ENCODE assay signal across 25 mouse cellular contexts in the genomic region with DNA sequence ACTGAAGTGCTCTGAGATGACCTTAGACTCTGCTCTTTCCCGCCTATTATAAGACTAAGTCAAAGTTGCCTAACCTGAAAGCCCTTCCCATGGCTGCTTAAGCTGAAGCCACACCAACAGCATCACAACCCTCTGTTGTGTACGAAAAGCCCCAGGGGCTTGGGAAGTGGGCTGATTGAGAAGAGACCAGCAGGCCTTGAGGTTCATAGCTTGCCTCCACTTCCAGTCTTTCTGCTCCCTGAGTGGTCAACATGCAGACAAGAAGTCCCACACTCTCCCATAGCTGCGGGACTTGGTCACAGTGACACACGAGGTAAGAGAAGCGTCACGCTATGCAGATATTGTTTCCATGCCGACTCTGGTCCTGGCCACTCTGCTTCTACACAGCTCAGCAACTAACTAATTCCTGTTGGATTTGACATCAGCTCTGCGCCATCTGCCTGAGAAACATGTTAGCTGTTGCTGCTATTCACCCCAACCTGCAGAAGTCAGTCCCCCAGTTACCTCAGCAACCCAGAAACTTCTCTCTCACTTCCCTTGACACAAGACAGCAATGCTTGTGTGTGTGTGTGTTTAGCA.
A peak's percentile ranks its signal among the peaks of the same experiment; 100 is the strongest.
DNase-seq lines count a peak whose midpoint lies in the region; ATAC-seq and TF ChIP-seq lines count a peak whose summit lies in the region.
"Had no signal": no experiment of that assay in that cellular context is flagged by ENCODE, and none has a peak within 500 bp of the region (broad histone marks: within the 10 kb centered on the region; RNA-seq: fewer than 3 reads in every experiment).

No protein-coding gene starts in this region.

- no peak overlapping the region for H3K9ac ChIP-seq in forebrain, embryonic 11.5 days (ENCODE audit: low read length)
- no peak overlapping the region for H3K9ac ChIP-seq in forebrain, embryonic 14.5 days (ENCODE audit: low read length)
- no peak overlapping the region for H3K9ac ChIP-seq in intestine, embryonic 15.5 days
- H3K9ac ChIP-seq in intestine, postnatal 0 days (ENCODE audit: low read depth, low read length): no peak overlapping the region
- H3K9ac ChIP-seq in midbrain, embryonic 11.5 days (ENCODE audit: low read length): no peak overlapping the region
- no peak overlapping the region for H3K9ac ChIP-seq in midbrain, embryonic 16.5 days (ENCODE audit: low read depth, low read length)
- H3K9ac ChIP-seq: embryonic facial prominence, embryonic 13.5 days; forebrain, embryonic 12.5 days; heart, embryonic 15.5 days; kidney, embryonic 15.5 days; limb, embryonic 12.5 days; liver, embryonic 15.5 days; lung, embryonic 14.5 days had no signal

- H3K4me2 ChIP-seq in forebrain, embryonic 11.5 days (ENCODE audit: low read depth, low read length, severe bottlenecking): no peak overlapping the region
- H3K4me2 ChIP-seq in forebrain, embryonic 14.5 days (ENCODE audit: low read length): no peak overlapping the region
- no peak overlapping the region for H3K4me2 ChIP-seq in intestine, embryonic 15.5 days (replicated peaks)
- H3K4me2 ChIP-seq in intestine, postnatal 0 days (replicated peaks; ENCODE audit: low read depth): no peak overlapping the region
- no peak overlapping the region for H3K4me2 ChIP-seq in midbrain, embryonic 11.5 days
- no peak overlapping the region for H3K4me2 ChIP-seq in midbrain, embryonic 16.5 days (ENCODE audit: low read length)
- H3K4me2 ChIP-seq: embryonic facial prominence, embryonic 13.5 days; forebrain, embryonic 12.5 days; heart, embryonic 15.5 days; kidney, embryonic 15.5 days; limb, embryonic 12.5 days; liver, embryonic 15.5 days; lung, embryonic 14.5 days had no signal

- 82% methylated on average over 8 of the region's 8 CpGs for WGBS in forebrain, embryonic 11.5 days
- 88% methylated on average over 8 of the region's 8 CpGs for WGBS in forebrain, embryonic 14.5 days
- WGBS in intestine, embryonic 15.5 days: 87% methylated on average over 8 of the region's 8 CpGs
- WGBS in intestine, postnatal 0 days: 78% methylated on average over 8 of the region's 8 CpGs
- WGBS in midbrain, embryonic 11.5 days: 84% methylated on average over 8 of the region's 8 CpGs
- 76% methylated on average over 8 of the region's 8 CpGs for WGBS in midbrain, embryonic 16.5 days
- WGBS in embryonic facial prominence, embryonic 10.5 days: 84% methylated on average over 8 of the region's 8 CpGs

- no peak overlapping the region for H3K4me3 ChIP-seq in forebrain, embryonic 11.5 days (ENCODE audit: low read depth, low read length)
- H3K4me3 ChIP-seq in forebrain, embryonic 14.5 days (ENCODE audit: low read depth, low read length): no peak overlapping the region
- H3K4me3 ChIP-seq in intestine, embryonic 15.5 days (replicated peaks): no peak overlapping the region
- H3K4me3 ChIP-seq in intestine, postnatal 0 days (ENCODE audit: low read depth, low read length): no peak overlapping the region
- no peak overlapping the region for H3K4me3 ChIP-seq in midbrain, embryonic 11.5 days (ENCODE audit: low read depth, low read length)
- H3K4me3 ChIP-seq in midbrain, embryonic 16.5 days (ENCODE audit: low read depth, low read length): no peak overlapping the region
- H3K4me3 ChIP-seq in embryonic facial prominence, embryonic 10.5 days: no peak overlapping the region
- H3K4me3 ChIP-seq: embryonic facial prominence, embryonic 13.5 days; forebrain, embryonic 12.5 days; heart, adult 2 months; heart, embryonic 15.5 days; kidney, embryonic 15.5 days; left cerebral cortex, adult 2 months; limb, embryonic 12.5 days; liver, embryonic 15.5 days had no signal

- no peaks in the 10 kb centered on the region for H3K9me3 ChIP-seq in forebrain, embryonic 11.5 days (ENCODE audit: control insufficient read depth, low read length)
- H3K9me3 ChIP-seq in forebrain, embryonic 14.5 days (replicated peaks; ENCODE audit: control insufficient read depth, low read length): no peaks in the 10 kb centered on the region
- no peaks in the 10 kb centered on the region for H3K9me3 ChIP-seq in intestine, embryonic 15.5 days
- H3K9me3 ChIP-seq in intestine, postnatal 0 days (ENCODE audit: control insufficient read depth): no peaks in the 10 kb centered on the region
- no peaks in the 10 kb centered on the region for H3K9me3 ChIP-seq in midbrain, embryonic 11.5 days (ENCODE audit: control insufficient read depth, low read length)
- no peaks in the 10 kb centered on the region for H3K9me3 ChIP-seq in midbrain, embryonic 16.5 days (replicated peaks; ENCODE audit: control insufficient read depth, low read length, poor library complexity, severe bottlenecking)
- H3K9me3 ChIP-seq in embryonic facial prominence, embryonic 10.5 days: no peaks in the 10 kb centered on the region
- H3K9me3 ChIP-seq: embryonic facial prominence, embryonic 13.5 days; forebrain, embryonic 12.5 days; G1E; heart, embryonic 15.5 days; kidney, embryonic 15.5 days; limb, embryonic 12.5 days; liver, embryonic 15.5 days had no signal

- ATAC-seq in forebrain, embryonic 11.5 days (replicated peaks; ENCODE audit: low FRiP score): no peak
- no peak for ATAC-seq in forebrain, embryonic 14.5 days
- ATAC-seq in intestine, embryonic 15.5 days: 0 out of 2 replicates have a peak, but pooled peaks have one; percentile 45
- no peak for ATAC-seq in intestine, postnatal 0 days
- no peak for ATAC-seq in midbrain, embryonic 11.5 days (ENCODE audit: low FRiP score)
- no peak for ATAC-seq in midbrain, embryonic 16.5 days

- no peaks in the 10 kb centered on the region for H3K4me1 ChIP-seq in forebrain, embryonic 11.5 days (replicated peaks; ENCODE audit: control insufficient read depth, insufficient read depth, low read length)
- H3K4me1 ChIP-seq in forebrain, embryonic 14.5 days (ENCODE audit: control insufficient read depth, insufficient read depth, low read length): no peaks in the 10 kb centered on the region
- H3K4me1 ChIP-seq in intestine, embryonic 15.5 days (replicated peaks): no peaks in the 10 kb centered on the region
- no peaks in the 10 kb centered on the region for H3K4me1 ChIP-seq in intestine, postnatal 0 days (replicated peaks; ENCODE audit: control insufficient read depth, insufficient read depth, low read length)
- H3K4me1 ChIP-seq in midbrain, embryonic 11.5 days (ENCODE audit: control insufficient read depth, insufficient read depth, low read length): no peaks in the 10 kb centered on the region
- no peaks in the 10 kb centered on the region for H3K4me1 ChIP-seq in midbrain, embryonic 16.5 days (ENCODE audit: control insufficient read depth, insufficient read depth, low read length)
- no peaks in the 10 kb centered on the region for H3K4me1 ChIP-seq in embryonic facial prominence, embryonic 10.5 days
- H3K4me1 ChIP-seq: forebrain, embryonic 12.5 days; kidney, embryonic 15.5 days; limb, embryonic 12.5 days; liver, embryonic 15.5 days had no signal

- no peaks in the 10 kb centered on the region for H3K36me3 ChIP-seq in forebrain, embryonic 11.5 days (ENCODE audit: control insufficient read depth, insufficient read depth, low read length)
- H3K36me3 ChIP-seq in forebrain, embryonic 14.5 days (ENCODE audit: control insufficient read depth, insufficient read depth, low read length): no peaks in the 10 kb centered on the region
- H3K36me3 ChIP-seq in intestine, embryonic 15.5 days: no peaks in the 10 kb centered on the region
- H3K36me3 ChIP-seq in intestine, postnatal 0 days (ENCODE audit: control insufficient read depth, insufficient read depth): 0 out of 2 replicates have a peak, but pooled peaks cover 5% of the 10 kb centered on the region
- no peaks in the 10 kb centered on the region for H3K36me3 ChIP-seq in midbrain, embryonic 11.5 days (ENCODE audit: control insufficient read depth, insufficient read depth, low read length)
- H3K36me3 ChIP-seq in midbrain, embryonic 16.5 days (ENCODE audit: control insufficient read depth, insufficient read depth, low read length): no peaks in the 10 kb centered on the region
- H3K36me3 ChIP-seq in embryonic facial prominence, embryonic 10.5 days (replicated peaks): no peaks in the 10 kb centered on the region
- H3K36me3 ChIP-seq: embryonic facial prominence, embryonic 13.5 days; forebrain, embryonic 12.5 days; kidney, embryonic 15.5 days; limb, embryonic 12.5 days; liver, embryonic 15.5 days had no signal

- no peak overlapping the region for H3K27ac ChIP-seq in forebrain, embryonic 11.5 days (ENCODE audit: low read depth, low read length)
- H3K27ac ChIP-seq in forebrain, embryonic 14.5 days (ENCODE audit: low read depth, low read length): no peak overlapping the region
- no peak overlapping the region for H3K27ac ChIP-seq in intestine, embryonic 15.5 days
- H3K27ac ChIP-seq in intestine, postnatal 0 days (ENCODE audit: low read depth, low read length): no peak overlapping the region
- H3K27ac ChIP-seq in midbrain, embryonic 11.5 days (ENCODE audit: low read depth, low read length): no peak overlapping the region
- no peak overlapping the region for H3K27ac ChIP-seq in midbrain, embryonic 16.5 days (ENCODE audit: low read length)
- H3K27ac ChIP-seq in embryonic facial prominence, embryonic 10.5 days (replicated peaks): 0 out of 2 replicates have a peak overlapping the region, but pooled peaks have one; percentile 3
- H3K27ac ChIP-seq: embryonic facial prominence, embryonic 13.5 days; forebrain, embryonic 12.5 days; heart, adult 2 months; heart, embryonic 15.5 days; kidney, embryonic 15.5 days; left cerebral cortex, adult 2 months; limb, embryonic 12.5 days; liver, embryonic 15.5 days had no signal

- H3K27me3 ChIP-seq in forebrain, embryonic 11.5 days (ENCODE audit: control insufficient read depth, insufficient read depth, low read length): no peaks in the 10 kb centered on the region
- no peaks in the 10 kb centered on the region for H3K27me3 ChIP-seq in forebrain, embryonic 14.5 days (replicated peaks; ENCODE audit: control insufficient read depth, insufficient read depth, low read length)
- H3K27me3 ChIP-seq in intestine, embryonic 15.5 days (replicated peaks): no peaks in the 10 kb centered on the region
- H3K27me3 ChIP-seq in intestine, postnatal 0 days (replicated peaks; ENCODE audit: control insufficient read depth, insufficient read depth, low read length): no peaks in the 10 kb centered on the region
- no peaks in the 10 kb centered on the region for H3K27me3 ChIP-seq in midbrain, embryonic 11.5 days (ENCODE audit: control insufficient read depth, insufficient read depth, low read length)
- H3K27me3 ChIP-seq in midbrain, embryonic 16.5 days (ENCODE audit: control insufficient read depth, insufficient read depth, low read depth, low read length): no peaks in the 10 kb centered on the region
- H3K27me3 ChIP-seq in embryonic facial prominence, embryonic 10.5 days (replicated peaks; ENCODE audit: low read depth, poor library complexity, severe bottlenecking): no peaks in the 10 kb centered on the region
- H3K27me3 ChIP-seq: embryonic facial prominence, embryonic 13.5 days; forebrain, embryonic 12.5 days; heart, embryonic 15.5 days; kidney, embryonic 15.5 days; limb, embryonic 12.5 days; liver, embryonic 15.5 days had no signal

- TF ChIP-seq CTCF in intestine, postnatal 0 days (IDR thresholded peaks at IDR 0.05; ENCODE audit: low read depth): no peak

- peak; percentile 26 for DNase-seq in forebrain, embryonic 11.5 days (ENCODE audit: low spot score)
- DNase-seq in forebrain, embryonic 14.5 days (ENCODE audit: low spot score): no peak
- peak; percentile 73 for DNase-seq in midbrain, embryonic 11.5 days (ENCODE audit: low spot score, missing footprints)
- no peak for DNase-seq in embryonic facial prominence, embryonic 10.5 days (ENCODE audit: low spot score)
- DNase-seq: adrenal gland, adult 8-10 months; cerebellum, adult 9-10 months; embryo, embryonic 11 days; gastrocnemius, postnatal 25 days; heart, adult 2 months; kidney, adult 18-20 months; kidney, postnatal 25 days; lung, embryonic 14.5 days; lung, postnatal 14 days; thymus, postnatal 4 days had no signal

Comparison
In these comparisons a context has a peak if more than half of its experiments do, and no peak if none do; other contexts are left out.
1. DNase-seq: peak in forebrain, embryonic 11.5 days (single experiment) and midbrain, embryonic 11.5 days (single experiment); none in forebrain, embryonic 14.5 days (single experiment) and embryonic facial prominence, embryonic 10.5 days (single experiment).